Mouse (Mus musculus) G1E (cell line): Measurements from ENCODE around the gene Plcxd2.

Source experiments
- CTCF ChIP-seq: IDR thresholded peaks from 2 replicates; pipeline ENCODE4 v1.5.1; 2012; ENCODE audit warnings: low read depth, low read length, inconsistent platforms, mixed read lengths
- GATA1 ChIP-seq: IDR thresholded peaks from 2 replicates; pipeline ENCODE4 v1.6.1; 2012; ENCODE audit warnings: borderline replicate concordance, low read length, inconsistent platforms, mixed read lengths
- GATA2 ChIP-seq: IDR thresholded peaks from 2 replicates; pipeline ENCODE4 v1.6.1; 2012; ENCODE audit warnings: low read depth, low read length, inconsistent platforms, borderline replicate concordance
- POLR2AphosphoS5 ChIP-seq: IDR thresholded peaks from 2 replicates; pipeline ENCODE4 v1.6.1; 2012; ENCODE audit warnings: low read depth, low read length, inconsistent platforms; ENCODE audit not compliant: insufficient replicate concordance
- TAL1 ChIP-seq: conservative IDR thresholded peaks from 2 replicates; pipeline ENCODE4 v1.6.1; 2012; ENCODE audit warnings: low read depth, low read length, inconsistent platforms, mixed read lengths

DNA sequence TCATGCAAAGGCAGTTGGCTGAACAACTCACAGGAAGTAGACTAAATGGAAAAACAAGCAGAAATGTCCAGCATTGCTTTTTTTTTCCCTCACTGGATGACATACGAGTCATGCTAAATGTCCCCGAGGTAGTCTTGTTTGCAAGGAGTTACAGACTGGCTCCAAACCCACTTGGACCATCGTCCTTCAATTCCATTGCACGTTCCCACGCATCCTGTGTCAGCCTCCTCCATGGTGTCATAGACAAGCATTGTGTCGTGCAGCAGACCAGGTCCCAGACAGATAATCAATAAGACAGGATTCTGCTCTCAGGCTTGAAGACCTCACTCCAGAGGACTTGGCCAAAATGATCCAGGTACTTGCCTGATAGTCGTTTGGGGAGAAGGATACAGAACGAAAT lies 46.2 kb downstream of the Plcxd2 start:
- TF ChIP-seq GATA1 (no peak), CTCF (no peak), TAL1 (no peak), POLR2AphosphoS5 (no peak), GATA2 (no peak)
